Mouse (Mus musculus) midbrain, embryonic 16.5 days (tissue): ENCODE data around the gene Rasgef1c. TPM values are rescaled to one million over a fixed set of nuclear protein-coding genes. Genes with fewer than 3 reads are reported as not detected.

ENCODE experiments used
- ATAC-seq: fragments of 200-750 bp; cut with Nextera tagmentation; 2 replicates; pipeline ENCODE4 v1.8.0; 2017; ENCODE audit warnings: moderate TSS enrichment
- H3K27ac ChIP-seq: fragments of 300-500 bp; sonication (generic); 2 replicates; pipeline ENCODE4 v1.5.1; 2014; ENCODE audit warnings: mild to moderate bottlenecking, low read length, mixed read lengths
- H3K27me3 ChIP-seq: fragments of 300-500 bp; sonication (generic); 2 replicates; pipeline ENCODE4 v1.6.1; 2014; ENCODE audit warnings: low read depth, low read length, mixed read lengths; ENCODE audit not compliant: control insufficient read depth, insufficient read depth
- H3K36me3 ChIP-seq: fragments of 300-500 bp; sonication (generic); 2 replicates; pipeline ENCODE4 v1.6.1; 2014; ENCODE audit warnings: mild to moderate bottlenecking, low read length, moderate library complexity, mixed read lengths; ENCODE audit not compliant: control insufficient read depth, insufficient read depth
- H3K4me1 ChIP-seq: fragments of 300-500 bp; sonication (generic); 2 replicates; pipeline ENCODE4 v1.6.1; 2014; ENCODE audit warnings: mild to moderate bottlenecking, low read length, mixed read lengths; ENCODE audit not compliant: control insufficient read depth, insufficient read depth
- H3K4me2 ChIP-seq: fragments of 300-500 bp; sonication (generic); 2 replicates; pipeline ENCODE4 v1.6.1; 2014; ENCODE audit warnings: mild to moderate bottlenecking, low read length, mixed read lengths
- H3K4me3 ChIP-seq: fragments of 300-500 bp; sonication (generic); 2 replicates; pipeline ENCODE4 v1.5.1; 2014; ENCODE audit warnings: low read depth, mild to moderate bottlenecking, low read length, moderate library complexity, mixed read lengths
- H3K9ac ChIP-seq: fragments of 300-500 bp; sonication (generic); 2 replicates; pipeline ENCODE4 v1.6.1; 2014; ENCODE audit warnings: low read depth, low read length, mixed read lengths
- H3K9me3 ChIP-seq: fragments of 300-500 bp; sonication (generic); replicated peaks from 2 replicates; pipeline ENCODE4 v1.6.1; 2014; ENCODE audit warnings: mild to moderate bottlenecking, low read length, mixed read lengths; ENCODE audit not compliant: control insufficient read depth, poor library complexity, severe bottlenecking
- WGBS: fragments of 180-500 bp; shearing (Covaris S2); extraction: QIAGEN DNeasy Blood & Tissue Kit; methylation state at CpG from one replicate; pipeline ENCODE4 v1.1.7; 2014; 5-methylcytosine and 5-hydroxymethylcytosine counted together
- polyA plus RNA-seq: library from polyadenylated mRNA; unstranded; fragments of >200 nt; fragmentation: Nextera tagmentation; extraction: Ambion mirVana; gene quantifications from 2 replicates; pipeline ENCODE4 v1.2.1, GENCODE M21; 2015

The Rasgef1c gene
- polyA plus RNA-seq, 1 experiment from 2014 or later: 33.8 TPM

GRCm38 (mm10) chr11:49900962-49901658 lies 525 bp upstream of the Rasgef1c start:
- ATAC-seq: peak; percentile 59
- WGBS: 29% methylated on average over 15 of the region's 15 CpGs
- peak overlapping the region; percentile 76 for H3K4me3 ChIP-seq
- H3K9ac ChIP-seq: peak overlapping the region; percentile 87
- peaks cover 3% of the 10 kb centered on the region; the same call in 1 of the 2 replicates for H3K9me3 ChIP-seq
- H3K27me3 ChIP-seq: peaks cover 9% of the 10 kb centered on the region; the same call in 1 of the 2 replicates
- no peak overlapping the region for H3K27ac ChIP-seq
- peak overlapping the region; percentile 82 for H3K4me2 ChIP-seq
- peaks cover 6% of the 10 kb centered on the region for H3K4me1 ChIP-seq
- H3K36me3 ChIP-seq: no peaks in the 10 kb centered on the region

GRCm38 (mm10) chr11:49903333-49903732 lies 1.7 kb downstream of the Rasgef1c start:
- H3K36me3 ChIP-seq: no peaks in the 10 kb centered on the region
- H3K4me3 ChIP-seq: no peak overlapping the region
- ATAC-seq: no peak
- peaks cover 6% of the 10 kb centered on the region for H3K4me1 ChIP-seq
- no peaks in the 10 kb centered on the region for H3K9me3 ChIP-seq
- H3K4me2 ChIP-seq: no peak overlapping the region; the same call in 1 of the 2 replicates
- H3K9ac ChIP-seq: no peak overlapping the region
- no peak overlapping the region for H3K27ac ChIP-seq
- WGBS: 7% methylated on average over 7 of the region's 7 CpGs
- H3K27me3 ChIP-seq: peaks cover 9% of the 10 kb centered on the region; the same call in 1 of the 2 replicates

GRCm38 (mm10) chr11:49918521-49919180 lies 17.0 kb downstream of the Rasgef1c start:
- ATAC-seq: peak; percentile 45; the same call in 1 of the 2 replicates
- no peak overlapping the region for H3K4me3 ChIP-seq
- 38% methylated on average over 15 of the region's 15 CpGs for WGBS
- H3K27me3 ChIP-seq: no peaks in the 10 kb centered on the region
- H3K27ac ChIP-seq: no peak overlapping the region; the same call in 1 of the 2 replicates
- no peak overlapping the region for H3K4me2 ChIP-seq
- H3K4me1 ChIP-seq: no peaks in the 10 kb centered on the region; the same call in 1 of the 2 replicates
- no peaks in the 10 kb centered on the region for H3K9me3 ChIP-seq
- H3K36me3 ChIP-seq: no peaks in the 10 kb centered on the region
- H3K9ac ChIP-seq: no peak overlapping the region

GRCm38 (mm10) chr11:49919304-49919703 lies 17.7 kb downstream of the Rasgef1c start:
- 87% methylated on average over 6 of the region's 6 CpGs for WGBS

GRCm38 (mm10) chr11:49923539-49923938 lies 21.9 kb downstream of the Rasgef1c start:
- H3K4me2 ChIP-seq: no peak overlapping the region
- no peaks in the 10 kb centered on the region for H3K36me3 ChIP-seq
- ATAC-seq: no peak
- H3K27me3 ChIP-seq: no peaks in the 10 kb centered on the region
- peaks cover 10% of the 10 kb centered on the region for H3K4me1 ChIP-seq
- H3K9me3 ChIP-seq: no peaks in the 10 kb centered on the region
- H3K4me3 ChIP-seq: no peak overlapping the region
- no peak overlapping the region for H3K27ac ChIP-seq
- 92% methylated on average over 9 of the region's 9 CpGs for WGBS
- H3K9ac ChIP-seq: no peak overlapping the region

More at GRCm38 (mm10) chr11:49919304-49919703, 17.7 kb downstream of the Rasgef1c start:
- no peaks in the 10 kb centered on the region for H3K36me3 ChIP-seq
- H3K4me3 ChIP-seq: no peak overlapping the region
- H3K4me2 ChIP-seq: no peak overlapping the region
- no peak overlapping the region for H3K27ac ChIP-seq
- ATAC-seq: no peak
- H3K9ac ChIP-seq: no peak overlapping the region
- no peaks in the 10 kb centered on the region for H3K27me3 ChIP-seq
- no peaks in the 10 kb centered on the region for H3K9me3 ChIP-seq
- no peaks in the 10 kb centered on the region; the same call in 1 of the 2 replicates for H3K4me1 ChIP-seq

GRCm38 (mm10) chr11:49926183-49926582 lies 24.5 kb downstream of the Rasgef1c start:
- H3K4me3 ChIP-seq: no peak overlapping the region
- H3K9ac ChIP-seq: no peak overlapping the region
- H3K27ac ChIP-seq: 0 out of 2 replicates have a peak overlapping the region, but pooled peaks have one; percentile 66
- H3K4me2 ChIP-seq: 0 out of 2 replicates have a peak overlapping the region, but pooled peaks have one; percentile 14
- 83% methylated on average over 7 of the region's 7 CpGs for WGBS
- H3K27me3 ChIP-seq: no peaks in the 10 kb centered on the region
- no peak for ATAC-seq
- H3K9me3 ChIP-seq: no peaks in the 10 kb centered on the region
- H3K4me1 ChIP-seq: peaks cover 11% of the 10 kb centered on the region
- H3K36me3 ChIP-seq: no peaks in the 10 kb centered on the region

- H3K27ac ChIP-seq: peak overlapping the region; percentile 66
- peak; percentile 77 for ATAC-seq
- H3K27me3 ChIP-seq: no peaks in the 10 kb centered on the region
- no peak overlapping the region for H3K4me3 ChIP-seq
- no peaks in the 10 kb centered on the region for H3K9me3 ChIP-seq
- H3K9ac ChIP-seq: no peak overlapping the region; the same call in none of the 2 replicates
- 32% methylated on average over 4 of the region's 4 CpGs for WGBS
- H3K4me1 ChIP-seq: peaks cover 19% of the 10 kb centered on the region
- H3K36me3 ChIP-seq: no peaks in the 10 kb centered on the region
- peak overlapping the region; percentile 14 for H3K4me2 ChIP-seq
These were observed 25.5 kb downstream of the Rasgef1c start for GRCm38 (mm10) chr11:49927169-49927568.

GRCm38 (mm10) chr11:49927670-49928069 lies 26.0 kb downstream of the Rasgef1c start:
- Histone ChIP-seq H3K4me1 (peaks cover 23% of the 10 kb centered on the region), H3K4me3 (no peak overlapping the region), H3K4me2 (no peak overlapping the region), H3K27ac (peak overlapping the region; percentile 66; the same call in 1 of the 2 replicates), H3K9ac (no peak overlapping the region), H3K36me3 (no peaks in the 10 kb centered on the region), H3K9me3 (no peaks in the 10 kb centered on the region), H3K27me3 (no peaks in the 10 kb centered on the region)
- peak; percentile 36; the same call in 1 of the 2 replicates for ATAC-seq
- 62% methylated on average over 6 of the region's 6 CpGs for WGBS
